Mouse (Mus musculus) CH12.LX (cell line): ENCODE results near the gene Krt222. TPM values are rescaled to one million over a fixed set of nuclear protein-coding genes. Genes with fewer than 3 reads are reported as not detected.
A peak's percentile ranks its signal among the peaks of the same experiment; 100 is the strongest.

Experiments used
- DNase-seq: peaks from one replicate; pipeline ENCODE4 v3.0.0-alpha.2; 2013; ENCODE audit errors: extremely low read depth
- H3K27ac ChIP-seq: 2 replicates; pipeline ENCODE4 v1.5.1; 2012; ENCODE audit warnings: low read depth, mild to moderate bottlenecking, control low read depth, moderate library complexity; ENCODE audit not compliant: insufficient read depth
- H3K27me3 ChIP-seq: replicated peaks from 2 replicates; pipeline ENCODE3; 2012; ENCODE audit warnings: inconsistent platforms
- H3K36me3 ChIP-seq, 2 experiments: replicated peaks in 1 of 2; 2 replicates each; pipeline versions ENCODE3 to v1.6.1; 2012; ENCODE audit warnings: inconsistent platforms in 1 of 2, low read length in 1 of 2, mild to moderate bottlenecking in 1 of 2, mixed read lengths in 1 of 2, moderate library complexity in 1 of 2; ENCODE audit not compliant: control insufficient read depth in 1 of 2, insufficient read depth in 1 of 2
- H3K4me1 ChIP-seq, 2 experiments: 2 replicates each; pipeline ENCODE4 v1.6.1; 2012; ENCODE audit warnings: inconsistent platforms in 1 of 2, moderate library complexity in 1 of 2; ENCODE audit not compliant: insufficient read depth in 2 of 2, control insufficient read depth in 1 of 2
- H3K4me2 ChIP-seq: 2 replicates; pipeline ENCODE4 v1.6.1; 2012; ENCODE audit warnings: low read depth, mild to moderate bottlenecking, control low read depth; ENCODE audit not compliant: poor library complexity, insufficient read depth, severe bottlenecking
- H3K4me3 ChIP-seq, 3 experiments: fragments of 150-350 bp in 1 of 3; sonication (generic) in 1 of 3; replicated peaks in 1 of 3; 2 replicates each; pipeline versions ENCODE3 to v1.5.1; 2011 to 2012; ENCODE audit warnings: low read depth in 2 of 3, low read length in 2 of 3, mild to moderate bottlenecking in 2 of 3, moderate library complexity in 2 of 3, control low read depth in 1 of 3, improper control_type of control experiment in 1 of 3, inconsistent platforms in 1 of 3, mixed read lengths in 1 of 3; ENCODE audit not compliant: poor library complexity in 1 of 3
- H3K79me2 ChIP-seq: replicated peaks from 2 replicates; pipeline ENCODE4 v1.6.1; 2012; ENCODE audit warnings: mild to moderate bottlenecking, moderate library complexity; ENCODE audit not compliant: control insufficient read depth, poor library complexity, insufficient read depth, severe bottlenecking; ENCODE audit errors: extremely low read depth
- H3K9ac ChIP-seq: 2 replicates; pipeline ENCODE4 v1.6.1; 2012; ENCODE audit warnings: low read depth, mild to moderate bottlenecking, control low read depth, moderate library complexity; ENCODE audit not compliant: insufficient read depth
- H3K9me3 ChIP-seq: replicated peaks from 2 replicates; pipeline ENCODE3; 2012; ENCODE audit warnings: low read length, inconsistent platforms, mixed read lengths
- BHLHE40 ChIP-seq: IDR thresholded peaks from 2 replicates; pipeline ENCODE4 v1.6.1; 2011; ENCODE audit warnings: mild to moderate bottlenecking, low read depth, low read length, improper control_type of control experiment
- CTCF ChIP-seq, 2 experiments: IDR thresholded peaks in 1 of 2; conservative IDR thresholded peaks in 1 of 2; 2 replicates each; pipeline ENCODE4 v1.5.1; 2011 to 2012; ENCODE audit warnings: low read depth in 2 of 2, low read length in 2 of 2, improper control_type of control experiment in 1 of 2, inconsistent platforms in 1 of 2, mild to moderate bottlenecking in 1 of 2, moderate library complexity in 1 of 2
- EP300 ChIP-seq: IDR thresholded peaks from 2 replicates; pipeline ENCODE4 v1.6.1; 2011; ENCODE audit warnings: low read length, improper control_type of control experiment
- ETS1 ChIP-seq: conservative IDR thresholded peaks from 2 replicates; pipeline ENCODE4 v1.6.1; 2012; ENCODE audit warnings: low read depth, mild to moderate bottlenecking, inconsistent platforms, low read length, improper control_type of control experiment, moderate library complexity
- IRF4 ChIP-seq: IDR thresholded peaks from 2 replicates; pipeline ENCODE4 v1.6.1; 2014; ENCODE audit warnings: low read depth, mild to moderate bottlenecking, inconsistent platforms, low read length, improper control_type of control experiment
- JUN ChIP-seq: IDR thresholded peaks from 2 replicates; pipeline ENCODE4 v1.6.1; 2011; ENCODE audit warnings: low read depth, mild to moderate bottlenecking, low read length, improper control_type of control experiment, moderate library complexity; ENCODE audit not compliant: insufficient read depth
- MEF2A ChIP-seq: IDR thresholded peaks from 2 replicates; pipeline ENCODE4 v1.6.1; 2014; ENCODE audit warnings: low read depth, mild to moderate bottlenecking, inconsistent platforms, low read length, improper control_type of control experiment, borderline replicate concordance
- NRF1 ChIP-seq: IDR thresholded peaks from 2 replicates; pipeline ENCODE4 v1.6.1; 2014; ENCODE audit warnings: low read depth, mild to moderate bottlenecking, inconsistent platforms, low read length, improper control_type of control experiment, moderate library complexity
- SMC3 ChIP-seq: IDR thresholded peaks from 2 replicates; pipeline ENCODE4 v1.6.1; 2011; ENCODE audit warnings: low read depth, low read length, improper control_type of control experiment
- TBP ChIP-seq: conservative IDR thresholded peaks from 2 replicates; pipeline ENCODE4 v1.6.1; 2011; ENCODE audit warnings: low read depth, low read length, improper control_type of control experiment
- UBTF ChIP-seq: IDR thresholded peaks from 2 replicates; pipeline ENCODE4 v1.6.1; 2012; ENCODE audit warnings: low read depth, mild to moderate bottlenecking, inconsistent platforms, low read length, improper control_type of control experiment, moderate library complexity
- ZC3H11A ChIP-seq: IDR thresholded peaks from 2 replicates; pipeline ENCODE4 v1.6.1; 2012; ENCODE audit warnings: low read depth, mild to moderate bottlenecking, inconsistent platforms, low read length, improper control_type of control experiment
- dilution Hi-C: fragments of 300-500 bp; cut with MboI; formaldehyde crosslinking; loops from 2 replicates; pipeline ENCODE4 v1.14.3; 2020; ENCODE audit warnings: low sequenced_read_pairs; ENCODE audit not compliant: extremely low pct_unique_long_range_greater_than_20kb, extremely low pct_ligation_motif_present
- in situ Hi-C: fragments of 300-500 bp; cut with MboI; formaldehyde crosslinking; loops from 3 replicates; pipeline ENCODE4 v1.14.3; 2019; ENCODE audit warnings: low sequenced_read_pairs, low pct_ligation_motif_present, low pct_unique_long_range_greater_than_20kb, mixed read lengths
- polyA plus RNA-seq: library from polyadenylated mRNA; unstranded; fragments of >175 nt; gene quantifications from 2 replicates; pipeline ENCODE4 v1.2.1, GENCODE M21; 2012; ENCODE audit warnings: low read depth; ENCODE audit not compliant: insufficient read length
- total RNA-seq, 2 experiments: library from RNA; depleted of rRNA; stranded (reverse); fragments of 300-350 nt in 1 of 2; fragments of >200 nt in 1 of 2; gene quantifications; 2 replicates each; pipeline ENCODE4 v1.2.3; 2012 to 2014

Krt222 gene
- total and polyA plus RNA-seq, 3 experiments = 22.0 to 24.4 (median 22.9) TPM

DNA sequence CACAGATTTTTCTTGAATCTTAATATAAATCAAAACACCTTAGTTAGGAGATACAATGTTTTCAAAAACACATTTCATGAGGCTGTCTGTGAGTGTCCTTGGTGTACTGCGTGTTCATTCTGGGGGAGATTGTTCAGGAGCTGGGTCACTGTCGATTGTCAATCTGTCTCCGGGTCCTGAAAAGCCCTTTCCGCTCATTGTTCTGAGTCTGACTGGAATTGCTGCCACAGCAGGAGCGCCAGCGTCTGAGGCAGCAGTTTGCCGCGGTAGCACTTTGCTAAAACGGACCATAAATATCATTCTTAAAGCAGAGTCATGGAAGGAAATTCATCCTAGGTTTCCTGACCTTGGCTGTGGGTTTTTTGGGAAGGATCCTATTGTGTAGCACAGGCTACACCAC is 21.9 kb upstream of the Krt222 start:
- no peak for DNase-seq
- peaks cover 2 to 6% of the 10 kb centered on the region in 2 experiments; a peak in 2 of 4 replicates for H3K4me1 ChIP-seq
- H3K9me3 ChIP-seq = no peaks in the 10 kb centered on the region
- H3K27me3 ChIP-seq = peaks cover 8% of the 10 kb centered on the region
- dilution Hi-C loops = no loop called here
- H3K4me2 ChIP-seq = no peak overlapping the region
- TF ChIP-seq TBP = no peak
- no peak for TF ChIP-seq EP300
- TF ChIP-seq IRF4 = no peak
- TF ChIP-seq JUN = no peak
- TF ChIP-seq UBTF = no peak
- TF ChIP-seq CTCF (conservative IDR thresholded peaks at IDR 0.05 in 1 of 2, IDR thresholded peaks at IDR 0.05 in 1 of 2; ENCODE audit: low read depth in 2 of 2, low read length in 2 of 2) = no peak
- TF ChIP-seq, all 38 proteins: peak for 0
- in situ Hi-C loops = no loop called here
- no peak overlapping the region for H3K9ac ChIP-seq
- no peak overlapping the region for H3K27ac ChIP-seq
- no peaks in the 10 kb centered on the region for H3K79me2 ChIP-seq
- no peak overlapping the region for H3K4me3 ChIP-seq
- no peaks in the 10 kb centered on the region for H3K36me3 ChIP-seq

DNA sequence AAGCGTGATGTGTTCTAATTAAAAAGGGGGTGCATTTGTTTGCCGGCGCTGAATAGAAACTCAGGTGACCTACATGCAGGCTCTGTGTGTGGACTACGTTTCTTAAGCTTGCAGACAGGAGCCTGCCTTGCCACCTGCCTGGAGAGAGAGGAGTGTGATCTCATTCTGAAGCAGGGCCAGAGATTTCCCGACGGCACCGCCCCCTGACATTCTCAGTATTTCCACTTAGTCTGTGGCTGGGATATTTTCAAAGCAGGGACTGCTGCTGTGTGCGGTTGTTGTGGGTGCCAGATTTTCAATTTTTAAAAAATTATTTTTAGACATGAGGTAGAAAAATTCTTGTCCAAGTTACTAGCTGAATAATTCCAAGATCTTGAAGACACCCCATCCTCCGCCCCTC is 21.3 kb upstream of the Krt222 start:
- no peaks in the 10 kb centered on the region for H3K36me3 ChIP-seq
- no peak overlapping the region for H3K4me2 ChIP-seq
- H3K9me3 ChIP-seq = no peaks in the 10 kb centered on the region
- in situ Hi-C loops (no loop called here), dilution Hi-C loops (no loop called here)
- no peaks in the 10 kb centered on the region for H3K79me2 ChIP-seq
- H3K27me3 ChIP-seq = peaks cover 6% of the 10 kb centered on the region
- H3K4me1 ChIP-seq = peaks cover 2 to 6% of the 10 kb centered on the region in 2 experiments; a peak in 2 of 4 replicates
- no peak for DNase-seq
- TF ChIP-seq MEF2A (0 out of 2 replicates have a peak, but pooled peaks have one; percentile 58), ETS1 (peak; percentile 60), EP300 (peak; percentile 51), ZC3H11A (no peak)
- H3K9ac ChIP-seq = no peak overlapping the region
- H3K4me3 ChIP-seq = no peak overlapping the region
- no peak overlapping the region for H3K27ac ChIP-seq

DNA sequence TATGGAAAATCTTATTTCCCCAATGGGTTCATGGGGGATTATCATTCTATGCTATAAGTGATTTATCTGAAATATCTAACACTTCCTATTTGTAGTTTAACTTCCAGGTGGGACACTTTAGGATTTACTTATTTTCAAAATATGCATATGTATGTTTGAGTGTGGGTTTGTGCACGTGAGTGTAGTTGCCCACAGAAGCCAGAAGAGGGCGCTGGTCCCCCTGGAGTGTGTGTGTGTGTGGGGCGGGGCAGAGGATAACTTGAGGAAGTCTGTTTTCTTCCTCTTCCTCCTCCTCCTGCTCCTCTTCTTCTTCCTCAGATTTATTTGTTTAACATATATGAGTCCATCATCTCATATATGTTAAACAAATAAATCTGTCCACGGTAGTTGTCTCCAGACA is 12.3 kb upstream of the Krt222 start:
- no peak for DNase-seq
- no peak for TF ChIP-seq NRF1
- TF ChIP-seq CTCF (conservative IDR thresholded peaks at IDR 0.05 in 1 of 2, IDR thresholded peaks at IDR 0.05 in 1 of 2; ENCODE audit: low read depth in 2 of 2, low read length in 2 of 2) = peak; percentile 21 to 42; a peak in 2 of 4 replicates
- TF ChIP-seq BHLHE40 = peak; percentile 77
- TF ChIP-seq SMC3 = peak; percentile 13; the same call in 1 of the 2 replicates

More for the DNA sequence above, 12.3 kb upstream of the Krt222 start:
- dilution Hi-C loops (no loop called here), in situ Hi-C loops (loop anchor here (5.0 kb wide), 1 partner anchor 36 kb away; no protein-coding TSS in a partner anchor)
- no peak overlapping the region for H3K4me3 ChIP-seq
- no peak overlapping the region for H3K4me2 ChIP-seq
- H3K27me3 ChIP-seq = peaks cover 5% of the 10 kb centered on the region
- no peaks in the 10 kb centered on the region for H3K36me3 ChIP-seq
- H3K79me2 ChIP-seq = no peaks in the 10 kb centered on the region
- H3K4me1 ChIP-seq = peaks cover 9 to 27% of the 10 kb centered on the region in 2 experiments
- H3K27ac ChIP-seq = no peak overlapping the region
- peaks cover 5% of the 10 kb centered on the region for H3K9me3 ChIP-seq
- H3K9ac ChIP-seq = no peak overlapping the region
